8 mouse cellular contexts compared by ENCODE assay signal in the genomic region with DNA sequence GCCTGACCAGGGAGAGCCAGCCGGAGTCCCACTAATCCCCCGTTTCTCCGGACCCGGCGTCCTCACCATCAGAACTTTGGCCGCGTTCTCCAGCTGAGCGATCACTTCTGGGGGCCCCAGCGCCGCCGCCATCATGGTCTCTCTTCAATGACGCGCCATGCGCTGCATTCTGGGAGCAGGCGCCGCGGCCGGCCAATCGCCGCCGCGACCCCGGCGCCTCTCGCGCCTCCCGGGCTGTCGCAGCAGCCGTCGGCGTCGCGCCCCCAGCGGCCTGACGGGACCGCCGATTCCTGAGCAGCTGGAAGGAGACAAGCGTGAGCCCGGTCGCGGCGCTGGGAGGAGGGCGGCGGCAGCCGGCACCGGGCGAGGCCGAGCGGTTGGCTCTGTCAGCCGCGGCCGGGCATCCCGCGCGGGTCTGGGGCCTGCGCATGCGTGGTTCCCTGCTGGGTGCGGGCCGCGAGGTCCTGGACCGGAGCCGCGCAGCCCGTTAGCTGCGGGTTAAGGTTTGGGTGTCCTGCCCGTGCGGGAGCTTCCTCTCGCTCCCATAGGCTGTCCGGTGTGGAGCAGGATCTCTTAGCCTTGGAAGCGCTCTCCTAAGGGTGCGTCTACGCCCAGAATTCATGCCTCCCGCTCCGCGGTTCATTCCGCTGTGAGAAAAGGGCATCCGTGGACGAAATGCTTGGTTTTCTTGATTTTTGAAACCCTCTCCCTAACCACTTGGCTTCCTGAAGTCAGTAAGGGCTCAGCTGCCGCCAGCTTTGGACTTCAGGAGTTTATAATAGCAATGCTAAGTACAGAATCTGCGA. TPM values are rescaled to one million over a fixed set of nuclear protein-coding genes. Genes with fewer than 3 reads are reported as not detected.
A peak's percentile ranks its signal among the peaks of the same experiment; 100 is the strongest.
DNase-seq lines count a peak whose midpoint lies in the region; ATAC-seq and TF ChIP-seq lines count a peak whose summit lies in the region.

A gene (minus strand): TSS at position 609 of the 806 bp plus-strand sequence.

- WGBS in embryonic facial prominence, embryonic 12.5 days, result under 1% methylated on average over 80 of the region's 80 CpGs
- under 1% methylated on average over 80 of the region's 80 CpGs for WGBS in kidney, adult 2 months
- WGBS in limb, embryonic 11.5 days, result under 1% methylated on average over 68 of the region's 80 CpGs
- WGBS in midbrain, embryonic 13.5 days, result under 1% methylated on average over 80 of the region's 80 CpGs
- WGBS in small intestine, adult 2 months, result under 1% methylated on average over 80 of the region's 80 CpGs

- no peaks in the 10 kb centered on the region for H3K27me3 ChIP-seq in embryonic facial prominence, embryonic 12.5 days
- H3K27me3 ChIP-seq in kidney, adult 2 months (replicated peaks; ENCODE audit: control insufficient read depth, insufficient read depth, low read length), result no peaks in the 10 kb centered on the region
- H3K27me3 ChIP-seq in limb, embryonic 11.5 days (ENCODE audit: control insufficient read depth, insufficient read depth, low read length), result no peaks in the 10 kb centered on the region
- no peaks in the 10 kb centered on the region for H3K27me3 ChIP-seq in midbrain, embryonic 13.5 days
- H3K27me3 ChIP-seq in small intestine, adult 2 months (ENCODE audit: control insufficient read depth, insufficient read depth, low read length), result no peaks in the 10 kb centered on the region

- TF ChIP-seq CTCF in kidney, adult 2 months (conservative IDR thresholded peaks at IDR 0.05; ENCODE audit: insufficient read depth, insufficient read length, low read depth, low read length), result no peak; the same call in 1 of the 2 replicates
- TF ChIP-seq CTCF in small intestine, adult 2 months (IDR thresholded peaks at IDR 0.05; ENCODE audit: extremely low read depth, insufficient read length, insufficient replicate concordance, low read depth, low read length), result no peak

- peaks cover 4% of the 10 kb centered on the region for H3K4me1 ChIP-seq in embryonic facial prominence, embryonic 12.5 days
- H3K4me1 ChIP-seq in kidney, adult 2 months (ENCODE audit: control insufficient read depth, insufficient read depth, low read length), result no peaks in the 10 kb centered on the region
- peaks cover 8% of the 10 kb centered on the region; the same call in 1 of the 2 replicates for H3K4me1 ChIP-seq in limb, embryonic 11.5 days (ENCODE audit: control insufficient read depth, insufficient read depth, low read length)
- H3K4me1 ChIP-seq in midbrain, embryonic 13.5 days (replicated peaks), result peaks cover 22% of the 10 kb centered on the region
- H3K4me1 ChIP-seq in small intestine, adult 2 months (ENCODE audit: control insufficient read depth, insufficient read depth, insufficient read length, low read length), result no peaks in the 10 kb centered on the region

- peak within 1 kb of the TSS; percentile 91 for H3K4me3 ChIP-seq in embryonic facial prominence, embryonic 12.5 days
- H3K4me3 ChIP-seq in kidney, adult 2 months (ENCODE audit: insufficient read depth, low read depth, low read length), result peak within 1 kb of the TSS; percentile 95
- peak within 1 kb of the TSS; percentile 88 for H3K4me3 ChIP-seq in limb, embryonic 11.5 days (ENCODE audit: low read depth, low read length)
- H3K4me3 ChIP-seq in midbrain, embryonic 13.5 days (replicated peaks), result peak within 1 kb of the TSS; percentile 85
- H3K4me3 ChIP-seq in small intestine, adult 2 months (ENCODE audit: low read depth, low read length), result peak within 1 kb of the TSS; percentile 91

- peak; percentile 68 for DNase-seq in 3T3-L1 (ENCODE audit: low read depth, low spot score)
- DNase-seq in adrenal gland, postnatal 36 days, result peak; percentile 87 to 91
- DNase-seq in heart, adult 18-20 months, result peak; percentile 87 to 88
- peak; percentile 86 for DNase-seq in kidney, adult 2 months
- peak; percentile 86 for DNase-seq in limb, embryonic 11.5 days (ENCODE audit: low spot score)

- peak within 1 kb of the TSS; percentile 98 for H3K27ac ChIP-seq in embryonic facial prominence, embryonic 12.5 days
- H3K27ac ChIP-seq in kidney, adult 2 months (ENCODE audit: insufficient read depth, low read depth, low read length), result peak within 1 kb of the TSS; percentile 61
- H3K27ac ChIP-seq in limb, embryonic 11.5 days (replicated peaks; ENCODE audit: low read depth, low read length), result peak within 1 kb of the TSS; percentile 93
- peak within 1 kb of the TSS; percentile 95 for H3K27ac ChIP-seq in midbrain, embryonic 13.5 days
- peak within 1 kb of the TSS; percentile 60 for H3K27ac ChIP-seq in small intestine, adult 2 months (ENCODE audit: insufficient read depth, low read depth, low read length)

- peak within 1 kb of the TSS; percentile 80 for H3K9ac ChIP-seq in embryonic facial prominence, embryonic 12.5 days
- peak within 1 kb of the TSS; percentile 94 for H3K9ac ChIP-seq in limb, embryonic 11.5 days (ENCODE audit: low read length)
- peak within 1 kb of the TSS; percentile 87 for H3K9ac ChIP-seq in midbrain, embryonic 13.5 days (replicated peaks)

- ATAC-seq in embryonic facial prominence, embryonic 12.5 days (ENCODE audit: insufficient number of reproducible peaks, insufficient read depth, low FRiP score, low TSS enrichment), result peak; percentile 93
- ATAC-seq in limb, embryonic 11.5 days (ENCODE audit: insufficient number of reproducible peaks, low FRiP score, low TSS enrichment, low read depth), result peak; percentile 83
- peak; percentile 96 for ATAC-seq in midbrain, embryonic 13.5 days

- no peak for TF ChIP-seq POLR2A in kidney, adult 2 months (IDR thresholded peaks at IDR 0.05; ENCODE audit: low read depth, low read length)
- peak; percentile 49 for TF ChIP-seq POLR2A in small intestine, adult 2 months (IDR thresholded peaks at IDR 0.05; ENCODE audit: low read depth, low read length)

- peak within 1 kb of the TSS; percentile 86 for H3K4me2 ChIP-seq in embryonic facial prominence, embryonic 12.5 days (replicated peaks)
- H3K4me2 ChIP-seq in limb, embryonic 11.5 days (ENCODE audit: low read depth, severe bottlenecking), result peak within 1 kb of the TSS; percentile 77
- H3K4me2 ChIP-seq in midbrain, embryonic 13.5 days (replicated peaks), result peak within 1 kb of the TSS; percentile 87

- H3K9me3 ChIP-seq in embryonic facial prominence, embryonic 12.5 days, result no peaks in the 10 kb centered on the region
- no peaks in the 10 kb centered on the region for H3K9me3 ChIP-seq in limb, embryonic 11.5 days (ENCODE audit: control insufficient read depth, low read length)
- no peaks in the 10 kb centered on the region for H3K9me3 ChIP-seq in midbrain, embryonic 13.5 days

- H3K36me3 ChIP-seq in embryonic facial prominence, embryonic 12.5 days, result no peaks in the 10 kb centered on the region
- no peaks in the 10 kb centered on the region for H3K36me3 ChIP-seq in kidney, adult 2 months (ENCODE audit: control insufficient read depth, insufficient read depth, low read length)
- no peaks in the 10 kb centered on the region for H3K36me3 ChIP-seq in limb, embryonic 11.5 days (ENCODE audit: control insufficient read depth, insufficient read depth, low read length)
- H3K36me3 ChIP-seq in midbrain, embryonic 13.5 days, result 0 out of 2 replicates have a peak, but pooled peaks cover 2% of the 10 kb centered on the region
- H3K36me3 ChIP-seq in small intestine, adult 2 months (ENCODE audit: control insufficient read depth, insufficient read depth, low read length), result no peaks in the 10 kb centered on the region

RNA-seq across cellular contexts. Expression of the gene that starts here (rescaled TPM):
- 10 to 100 TPM; 32.9 to 33.9 TPM for total RNA-seq in adrenal gland, postnatal 36 days (2021)
- polyA plus RNA-seq in embryonic facial prominence, embryonic 12.5 days (2016; fragmentation: Nextera tagmentation; extraction: Ambion mirVana), result 31.6 and 32.7 TPM in 2 replicates
- 10 to 100 TPM; 11.3 to 11.6 TPM for total RNA-seq in heart, adult 18-20 months (2021)
- polyA plus RNA-seq in kidney, adult 2 months (2012; rRNA removed), result 2.8 and 3.4 TPM in 2 replicates
- polyA plus RNA-seq in limb, embryonic 11.5 days (2014; fragmentation: Nextera tagmentation; extraction: Ambion mirVana), result 36.7 and 42.1 TPM in 2 replicates
- polyA plus RNA-seq in midbrain, embryonic 13.5 days (2015; fragmentation: Nextera tagmentation; extraction: Ambion mirVana), result 16.5 and 17.9 TPM in 2 replicates
- polyA plus RNA-seq in small intestine, adult 2 months (2012; rRNA removed), result 0.58 and 0.66 TPM in 2 replicates

Comparison
In these comparisons a context has a peak if more than half of its experiments do, and no peak if none do; other contexts are left out.
1. Peak in every context shown above with its lines: DNase-seq, ATAC-seq, H3K4me3 ChIP-seq and H3K27ac ChIP-seq.